Mouse (Mus musculus) forebrain, embryonic 16.5 days (tissue): ENCODE results near the gene Emc8. TPM values are rescaled to one million over a fixed set of nuclear protein-coding genes. Genes with fewer than 3 reads are reported as not detected.

ENCODE experiments used
- ATAC-seq: fragments of 200-750 bp; cut with Nextera tagmentation; 2 replicates; pipeline ENCODE4 v1.8.0; 2017; ENCODE audit warnings: mild to moderate bottlenecking, moderate library complexity
- H3K27ac ChIP-seq: fragments of 300-500 bp; sonication (generic); 2 replicates; pipeline ENCODE4 v1.5.1; 2014; ENCODE audit warnings: low read length, control low read depth
- H3K27me3 ChIP-seq: fragments of 300-500 bp; sonication (generic); replicated peaks from 2 replicates; pipeline ENCODE4 v1.6.1; 2014; ENCODE audit warnings: low read length; ENCODE audit not compliant: control insufficient read depth, insufficient read depth
- H3K36me3 ChIP-seq: fragments of 300-500 bp; sonication (generic); 2 replicates; pipeline ENCODE4 v1.6.1; 2014; ENCODE audit not compliant: control insufficient read depth, insufficient read depth
- H3K4me1 ChIP-seq: fragments of 300-500 bp; sonication (generic); replicated peaks from 2 replicates; pipeline ENCODE4 v1.6.1; 2014; ENCODE audit warnings: low read length; ENCODE audit not compliant: control insufficient read depth, insufficient read depth
- H3K4me2 ChIP-seq: fragments of 300-500 bp; sonication (generic); 2 replicates; pipeline ENCODE4 v1.6.1; 2014; ENCODE audit warnings: mild to moderate bottlenecking, low read length, control low read depth
- H3K4me3 ChIP-seq: fragments of 300-500 bp; sonication (generic); replicated peaks from 2 replicates; pipeline ENCODE4 v1.5.1; 2014; ENCODE audit warnings: mild to moderate bottlenecking, low read length, control low read depth
- H3K9ac ChIP-seq: fragments of 300-500 bp; sonication (generic); replicated peaks from 2 replicates; pipeline ENCODE4 v1.6.1; 2014; ENCODE audit warnings: low read depth, low read length, control low read depth
- H3K9me3 ChIP-seq: fragments of 300-500 bp; sonication (generic); 2 replicates; pipeline ENCODE4 v1.6.1; 2016; ENCODE audit warnings: low read length; ENCODE audit not compliant: control insufficient read depth
- WGBS: fragments of 180-500 bp; shearing (Covaris S2); extraction: QIAGEN DNeasy Blood & Tissue Kit; methylation state at CpG from one replicate; pipeline ENCODE4 v1.1.7; 2014; 5-methylcytosine and 5-hydroxymethylcytosine counted together
- polyA plus RNA-seq: library from polyadenylated mRNA; unstranded; fragments of >200 nt; fragmentation: Nextera tagmentation; extraction: Ambion mirVana; gene quantifications from 2 replicates; pipeline ENCODE4 v1.2.1, GENCODE M21; 2015

The Emc8 gene
- polyA plus RNA-seq, 1 experiment from 2014 or later = 148 TPM

DNA sequence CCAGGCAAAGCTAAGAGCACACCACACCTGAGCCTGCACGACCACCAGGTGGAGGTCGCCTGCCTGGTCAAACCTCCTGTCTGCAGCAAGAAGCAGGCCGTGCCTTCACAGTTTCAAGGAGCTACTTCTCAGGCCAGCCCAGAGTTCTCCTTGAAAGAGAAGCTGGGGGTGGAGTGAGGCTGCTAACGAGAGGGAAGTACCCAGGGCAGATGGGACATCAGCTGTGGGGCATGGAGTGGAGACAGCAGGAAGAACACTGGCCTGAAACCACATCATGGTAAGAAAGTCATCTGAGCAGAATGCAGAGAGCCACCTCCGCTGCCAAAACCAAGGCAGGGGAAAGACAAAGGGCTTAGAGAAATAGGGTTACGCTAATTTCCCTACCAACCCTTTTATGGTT lies 3.8 kb downstream of the Emc8 start:
- ATAC-seq = no peak
- H3K4me2 ChIP-seq = no peak overlapping the region
- WGBS = 71% methylated on average over 6 of the region's 6 CpGs

DNA sequence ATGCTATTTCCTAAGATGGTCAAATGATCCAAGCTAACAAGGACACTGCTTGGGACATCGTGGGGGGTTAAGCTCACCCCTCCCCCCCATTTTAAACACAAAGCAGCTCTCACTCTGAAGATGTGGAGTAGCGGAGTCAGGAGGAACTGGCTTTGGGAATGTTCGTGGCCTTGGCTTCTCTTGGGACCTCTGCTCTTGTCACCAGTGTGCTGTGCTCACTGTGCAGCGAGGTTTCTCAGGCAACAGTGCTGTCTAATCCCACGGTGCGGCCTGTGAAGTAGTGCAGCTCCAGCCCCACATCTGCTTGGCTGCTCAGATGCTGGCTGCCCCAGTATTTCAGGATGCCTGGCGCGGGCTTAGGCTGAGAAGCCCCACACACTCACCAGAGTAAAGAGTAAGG lies 11.0 kb downstream of the Emc8 start:
- ATAC-seq = no peak
- no peaks in the 10 kb centered on the region for H3K27me3 ChIP-seq
- H3K36me3 ChIP-seq = peaks cover 15% of the 10 kb centered on the region; the same call in 1 of the 2 replicates
- no peak overlapping the region for H3K4me2 ChIP-seq
- H3K27ac ChIP-seq = no peak overlapping the region
- H3K9ac ChIP-seq = no peak overlapping the region
- H3K4me3 ChIP-seq = no peak overlapping the region
- WGBS = 88% methylated on average over 8 of the region's 8 CpGs
- H3K4me1 ChIP-seq = no peaks in the 10 kb centered on the region
- no peaks in the 10 kb centered on the region for H3K9me3 ChIP-seq

More for the DNA sequence above, 3.8 kb downstream of the Emc8 start:
- H3K4me3 ChIP-seq = no peak overlapping the region
- H3K4me1 ChIP-seq = peaks cover 39% of the 10 kb centered on the region
- H3K36me3 ChIP-seq = no peaks in the 10 kb centered on the region
- H3K27me3 ChIP-seq = no peaks in the 10 kb centered on the region
- no peaks in the 10 kb centered on the region for H3K9me3 ChIP-seq
- 0 out of 2 replicates have a peak overlapping the region, but pooled peaks have one; percentile 6 for H3K9ac ChIP-seq
- no peak overlapping the region for H3K27ac ChIP-seq

DNA sequence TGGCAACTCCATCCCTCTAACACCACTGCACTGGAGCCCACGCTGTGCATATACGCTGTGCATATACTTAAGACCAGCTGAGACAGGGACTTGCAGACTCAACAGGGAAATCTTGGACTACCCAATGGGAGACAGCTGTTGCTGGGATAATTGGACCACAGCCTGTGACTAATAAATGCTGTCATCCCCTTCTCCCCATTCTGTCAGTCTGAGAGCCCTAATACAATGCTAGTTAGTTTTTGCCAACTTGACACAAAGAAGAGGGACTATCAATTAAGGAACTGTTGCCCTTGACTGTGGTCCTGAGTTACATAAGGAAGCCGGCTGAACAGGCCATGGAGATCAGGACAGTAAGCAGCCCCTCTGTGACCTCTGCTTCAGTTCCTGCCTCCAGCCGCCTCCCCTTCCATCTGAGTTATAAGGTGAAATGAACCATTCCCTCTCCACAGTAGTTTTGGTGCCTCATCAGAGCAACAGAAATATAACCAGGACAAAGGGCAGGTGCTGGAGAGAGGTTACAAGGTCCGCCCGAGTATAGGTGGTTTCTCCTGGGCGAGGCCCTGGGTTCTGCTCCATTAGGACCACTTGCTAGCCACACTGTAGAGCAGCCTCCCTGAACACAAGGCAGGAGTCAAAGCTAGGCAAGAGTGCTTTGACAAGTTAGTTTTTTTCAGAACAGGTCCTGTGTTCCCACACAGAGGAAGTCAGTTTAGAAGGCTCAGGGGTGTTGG lies 11.9 kb downstream of the Emc8 start:
- 86% methylated on average over 7 of the region's 7 CpGs for WGBS

DNA sequence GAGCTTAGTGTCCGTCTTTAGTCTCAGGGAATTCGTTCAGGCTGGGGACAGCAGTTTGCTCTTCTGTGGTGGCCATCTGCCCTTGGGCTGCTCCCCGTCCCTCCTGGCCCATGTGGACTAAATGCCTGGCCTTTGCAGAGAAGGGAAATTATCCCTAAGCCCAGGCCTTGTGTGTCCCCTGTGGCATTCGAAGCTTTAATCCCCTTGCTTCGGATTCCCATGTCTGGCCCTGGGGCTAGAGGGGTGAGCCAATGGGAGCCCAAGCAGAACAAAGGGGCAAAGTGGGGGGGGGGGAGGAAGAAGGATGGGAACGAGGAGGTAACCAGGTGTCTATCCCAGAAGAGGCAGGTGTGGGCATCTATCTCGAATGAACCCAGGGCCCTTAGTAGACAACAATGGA lies 20.8 kb downstream of the Emc8 start, which contains the start of gene 1190005I06Rik:
TSS of gene 1190005I06Rik (minus strand) at position 101 of the 400 bp plus-strand sequence.
- Histone ChIP-seq H3K9me3 (no peaks in the 10 kb centered on the region), H3K4me1 (peaks cover 6% of the 10 kb centered on the region), H3K4me2 (no peak within 1 kb of the TSS), H3K4me3 (no peak within 1 kb of the TSS), H3K36me3 (no peaks in the 10 kb centered on the region), H3K27ac (no peak within 1 kb of the TSS), H3K27me3 (no peaks in the 10 kb centered on the region), H3K9ac (no peak within 1 kb of the TSS)
- no peak for ATAC-seq
- WGBS = 27% methylated on average over 7 of the region's 7 CpGs

More for the DNA sequence above, 11.9 kb downstream of the Emc8 start:
- H3K4me2 ChIP-seq = no peak overlapping the region
- no peak for ATAC-seq
- H3K4me3 ChIP-seq = no peak overlapping the region
- H3K27ac ChIP-seq = no peak overlapping the region
- H3K36me3 ChIP-seq = peaks cover 15% of the 10 kb centered on the region; the same call in 1 of the 2 replicates
- no peaks in the 10 kb centered on the region for H3K27me3 ChIP-seq
- no peaks in the 10 kb centered on the region for H3K4me1 ChIP-seq
- no peak overlapping the region for H3K9ac ChIP-seq
- H3K9me3 ChIP-seq = no peaks in the 10 kb centered on the region

DNA sequence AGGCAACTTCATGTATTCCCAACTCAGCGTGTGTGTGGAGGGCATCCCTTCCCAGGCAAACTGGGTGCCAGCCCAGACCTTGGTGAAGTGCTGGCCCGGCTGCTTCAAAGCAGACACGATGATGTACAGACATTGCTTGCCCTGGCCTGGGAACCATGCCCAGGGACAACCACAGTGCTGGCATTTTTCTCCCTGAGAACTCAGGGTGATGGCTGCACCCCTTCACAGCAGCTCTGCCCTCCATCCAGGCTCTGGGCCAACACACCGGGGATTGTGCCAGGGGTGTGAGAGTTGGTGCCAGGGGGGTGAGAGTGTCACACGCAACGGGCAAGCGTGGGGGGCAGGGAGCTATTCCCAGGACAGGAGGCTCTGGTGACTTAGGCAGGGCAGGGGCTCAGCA lies 23.7 kb downstream of the Emc8 start:
- no peak overlapping the region; the same call in 1 of the 2 replicates for H3K27ac ChIP-seq
- ATAC-seq = peak; percentile 71

DNA sequence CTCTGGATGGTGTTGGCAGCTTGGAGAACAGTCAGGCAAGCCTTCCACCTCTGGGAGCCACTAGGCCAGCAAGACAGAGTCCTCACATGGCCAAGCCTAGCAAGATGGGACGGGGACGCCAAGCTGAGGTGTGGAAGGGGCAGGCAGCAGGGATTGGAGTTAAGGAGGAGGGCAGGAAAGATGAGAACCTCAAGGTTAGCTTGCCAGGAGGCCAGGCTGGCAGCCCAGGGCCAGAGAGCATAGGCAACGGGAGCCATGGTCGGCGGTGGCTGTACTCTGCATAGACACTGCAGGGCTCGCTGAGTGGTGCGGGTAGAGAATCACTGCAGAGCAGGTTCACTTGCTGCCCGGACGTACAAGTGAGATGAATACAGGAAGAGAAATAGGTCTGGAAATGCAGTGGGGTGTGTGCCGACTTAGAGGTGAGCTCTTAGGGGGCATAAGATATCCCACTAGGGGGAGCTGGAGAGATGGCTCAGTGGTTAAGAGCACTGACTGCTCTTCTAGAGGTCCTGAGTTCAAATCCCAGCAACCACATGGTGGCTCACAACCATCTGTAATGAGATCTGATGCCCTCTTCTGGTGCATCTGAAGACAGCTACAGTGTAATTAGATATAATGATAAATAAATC lies 26.2 kb downstream of the Emc8 start:
- Histone ChIP-seq H3K9ac (no peak overlapping the region), H3K4me3 (no peak overlapping the region), H3K4me2 (no peak overlapping the region), H3K27ac (no peak overlapping the region), H3K9me3 (no peaks in the 10 kb centered on the region), H3K4me1 (peaks cover 6% of the 10 kb centered on the region), H3K36me3 (no peaks in the 10 kb centered on the region), H3K27me3 (no peaks in the 10 kb centered on the region)
- WGBS = 76% methylated on average over 10 of the region's 10 CpGs
- ATAC-seq = no peak

More for the DNA sequence above, 23.7 kb downstream of the Emc8 start:
- no peaks in the 10 kb centered on the region for H3K36me3 ChIP-seq
- no peaks in the 10 kb centered on the region for H3K27me3 ChIP-seq
- WGBS = 37% methylated on average over 7 of the region's 7 CpGs
- H3K4me1 ChIP-seq = peaks cover 6% of the 10 kb centered on the region
- no peak overlapping the region for H3K4me2 ChIP-seq
- no peak overlapping the region for H3K9ac ChIP-seq
- H3K4me3 ChIP-seq = no peak overlapping the region
- H3K9me3 ChIP-seq = no peaks in the 10 kb centered on the region

DNA sequence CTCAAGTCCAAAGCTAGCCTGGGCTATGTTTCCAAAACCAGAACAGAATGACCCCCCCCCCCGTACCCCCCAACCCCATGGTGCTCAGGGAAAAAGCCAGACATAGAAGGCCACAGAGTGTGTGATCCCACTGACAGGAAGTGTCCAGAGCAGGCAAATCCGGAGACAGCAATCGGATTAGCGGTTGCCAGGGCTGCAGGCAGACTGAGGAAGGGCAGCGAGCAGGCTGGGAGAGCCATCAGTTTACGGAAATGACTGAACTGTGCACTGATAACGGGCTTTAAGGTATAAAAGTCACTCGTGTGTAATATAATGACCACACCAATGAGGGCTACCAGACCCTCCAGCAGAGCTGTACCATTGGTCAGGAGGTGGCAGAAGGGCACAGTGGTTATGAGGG lies 27.1 kb downstream of the Emc8 start:
- WGBS = 20% methylated on average over 8 of the region's 8 CpGs
- no peak overlapping the region for H3K9ac ChIP-seq

DNA sequence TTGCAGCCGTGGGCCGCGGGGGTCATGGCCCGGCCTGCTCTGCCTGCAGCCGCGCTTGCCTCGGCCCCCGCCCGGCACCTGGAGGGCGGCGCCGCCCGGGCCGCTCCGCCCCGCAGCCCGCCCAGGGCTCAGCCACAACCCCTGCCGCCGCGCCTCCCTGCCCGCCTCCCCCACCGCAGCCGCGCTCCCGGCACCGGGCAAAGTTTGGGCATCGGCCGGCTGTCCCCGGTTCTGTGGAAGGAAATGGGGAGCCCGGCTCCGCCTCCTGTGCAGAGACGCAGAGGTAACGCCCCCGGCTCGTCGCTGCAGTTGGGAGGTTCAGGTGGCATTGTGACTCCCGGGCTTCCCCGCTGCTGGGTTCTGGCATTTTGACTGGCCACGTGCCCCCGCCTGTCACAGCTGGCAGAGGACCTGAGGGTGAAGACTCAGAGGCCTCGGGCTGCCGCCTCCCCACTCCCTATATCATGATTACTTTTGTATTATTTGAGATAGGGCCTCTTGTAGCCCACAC lies 34.0 kb downstream of the Emc8 start:
- Histone ChIP-seq H3K9me3 (no peaks in the 10 kb centered on the region), H3K4me1 (peaks cover 8% of the 10 kb centered on the region), H3K4me2 (peak overlapping the region; percentile 97), H3K4me3 (peak overlapping the region; percentile 64), H3K27ac (no peak overlapping the region), H3K27me3 (peaks cover 17% of the 10 kb centered on the region), H3K9ac (peak overlapping the region; percentile 70), H3K36me3 (no peaks in the 10 kb centered on the region)
- peak; percentile 57 for ATAC-seq
- WGBS = under 1% methylated on average over 39 of the region's 42 CpGs

More for the DNA sequence above, 27.1 kb downstream of the Emc8 start:
- Histone ChIP-seq H3K27me3 (peaks cover 3% of the 10 kb centered on the region; the same call in 1 of the 2 replicates), H3K36me3 (no peaks in the 10 kb centered on the region), H3K27ac (no peak overlapping the region), H3K4me3 (no peak overlapping the region), H3K4me1 (peaks cover 6% of the 10 kb centered on the region), H3K9me3 (no peaks in the 10 kb centered on the region), H3K4me2 (no peak overlapping the region)
- ATAC-seq = no peak

DNA sequence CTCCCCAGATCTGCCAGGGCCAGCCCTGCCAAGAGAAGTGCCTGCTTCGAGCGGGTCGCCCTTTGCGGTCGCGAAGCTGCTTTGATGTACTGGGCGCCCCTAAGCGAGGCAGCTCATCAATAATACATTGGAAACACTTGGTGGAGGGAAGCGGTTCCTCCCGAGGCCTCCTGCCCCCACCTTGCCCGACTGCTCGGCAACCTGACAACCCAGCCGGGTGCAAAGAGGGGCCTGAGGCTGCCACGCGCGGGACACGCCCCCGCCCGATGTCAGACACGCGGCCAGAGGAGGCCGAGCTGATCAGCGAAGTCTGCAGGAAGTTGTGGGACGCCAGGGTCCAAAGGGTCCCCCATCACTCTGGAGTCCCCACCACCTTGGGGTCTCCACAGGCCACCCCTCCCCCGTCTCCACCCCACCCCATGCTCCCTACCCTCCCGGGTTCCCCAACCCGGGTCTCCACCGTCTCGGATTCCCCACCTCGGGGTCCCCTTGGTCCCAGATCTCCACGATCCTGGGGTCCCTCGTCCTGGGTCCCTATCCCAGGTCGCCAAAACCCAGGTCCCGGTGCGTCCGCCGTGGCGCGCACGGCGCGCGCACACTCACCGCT lies 34.6 kb downstream of the Emc8 start:
- H3K36me3 ChIP-seq = no peaks in the 10 kb centered on the region
- WGBS = 1% methylated on average over 44 of the region's 44 CpGs
- peak overlapping the region; percentile 70 for H3K9ac ChIP-seq
- peak overlapping the region; percentile 64 for H3K4me3 ChIP-seq
- no peak overlapping the region for H3K27ac ChIP-seq
- peaks cover 17% of the 10 kb centered on the region for H3K27me3 ChIP-seq
- no peaks in the 10 kb centered on the region for H3K9me3 ChIP-seq
- peaks cover 8% of the 10 kb centered on the region for H3K4me1 ChIP-seq
- peak overlapping the region; percentile 97 for H3K4me2 ChIP-seq
- ATAC-seq = peak; percentile 25; the same call in 1 of the 2 replicates
